Mouse (Mus musculus) intestine, postnatal 0 days (tissue): Measurements from ENCODE around the gene Otos. TPM values are rescaled to one million over a fixed set of nuclear protein-coding genes. Genes with fewer than 3 reads are reported as not detected.

Source experiments
- ATAC-seq: fragments of 200-750 bp; cut with Nextera tagmentation; 2 replicates; pipeline ENCODE4 v1.8.0; 2017; ENCODE audit warnings: mild to moderate bottlenecking, moderate TSS enrichment, moderate library complexity
- H3K27ac ChIP-seq: fragments of 300-500 bp; sonication (generic); 2 replicates; pipeline ENCODE4 v1.5.1; 2014; ENCODE audit warnings: mild to moderate bottlenecking, low read depth, low read length, moderate library complexity
- H3K27me3 ChIP-seq: fragments of 300-500 bp; sonication (generic); replicated peaks from 2 replicates; pipeline ENCODE4 v1.6.1; 2014; ENCODE audit warnings: low read length, mixed read lengths; ENCODE audit not compliant: control insufficient read depth, insufficient read depth
- H3K36me3 ChIP-seq: fragments of 300-500 bp; sonication (generic); 2 replicates; pipeline ENCODE4 v1.6.1; 2014; ENCODE audit warnings: mild to moderate bottlenecking, moderate library complexity; ENCODE audit not compliant: control insufficient read depth, insufficient read depth
- H3K4me1 ChIP-seq: fragments of 300-500 bp; sonication (generic); replicated peaks from 2 replicates; pipeline ENCODE4 v1.6.1; 2014; ENCODE audit warnings: antibody characterized with exemption, low read length, mixed read lengths; ENCODE audit not compliant: control insufficient read depth, insufficient read depth
- H3K4me2 ChIP-seq: fragments of 300-500 bp; sonication (generic); replicated peaks from 2 replicates; pipeline ENCODE4 v1.6.1; 2014; ENCODE audit warnings: low read depth, mild to moderate bottlenecking, moderate library complexity
- H3K4me3 ChIP-seq: fragments of 300-500 bp; sonication (generic); 2 replicates; pipeline ENCODE4 v1.5.1; 2014; ENCODE audit warnings: low read depth, low read length
- H3K9ac ChIP-seq: fragments of 300-500 bp; sonication (generic); 2 replicates; pipeline ENCODE4 v1.6.1; 2014; ENCODE audit warnings: mild to moderate bottlenecking, low read depth, low read length
- H3K9me3 ChIP-seq: fragments of 300-500 bp; sonication (generic); 2 replicates; pipeline ENCODE4 v1.6.1; 2016; ENCODE audit warnings: mixed run types; ENCODE audit not compliant: control insufficient read depth
- CTCF ChIP-seq: sonication (generic); IDR thresholded peaks from 2 replicates; pipeline ENCODE4 v1.5.1; 2016; ENCODE audit warnings: low read depth, mild to moderate bottlenecking, control low read depth, antibody characterized with exemption, moderate library complexity
- WGBS: fragments of 180-500 bp; shearing (Covaris S2); extraction: QIAGEN DNeasy Blood & Tissue Kit; methylation state at CpG from one replicate; pipeline ENCODE4 v1.1.7; 2014; 5-methylcytosine and 5-hydroxymethylcytosine counted together
- polyA plus RNA-seq: library from polyadenylated mRNA; unstranded; fragments of >200 nt; fragmentation: Nextera tagmentation; extraction: Ambion mirVana; gene quantifications from 2 replicates; pipeline ENCODE4 v1.2.1, GENCODE M21; 2015

Gene Otos
- polyA plus RNA-seq, 1 experiment from 2014 or later, result not detected

- WGBS, result 66% methylated on average over 4 of the region's 4 CpGs
- Histone ChIP-seq H3K9me3 (no peaks in the 10 kb centered on the region), H3K27ac (no peak overlapping the region), H3K4me2 (no peak overlapping the region), H3K27me3 (no peaks in the 10 kb centered on the region; the same call in 1 of the 2 replicates), H3K9ac (no peak overlapping the region), H3K36me3 (no peaks in the 10 kb centered on the region), H3K4me1 (no peaks in the 10 kb centered on the region), H3K4me3 (no peak overlapping the region)
- no peak for TF ChIP-seq CTCF
- ATAC-seq, result no peak
Observed at GRCm38 (mm10) chr1:92628227-92628626, 20.4 kb downstream of the Otos start.

DNA sequence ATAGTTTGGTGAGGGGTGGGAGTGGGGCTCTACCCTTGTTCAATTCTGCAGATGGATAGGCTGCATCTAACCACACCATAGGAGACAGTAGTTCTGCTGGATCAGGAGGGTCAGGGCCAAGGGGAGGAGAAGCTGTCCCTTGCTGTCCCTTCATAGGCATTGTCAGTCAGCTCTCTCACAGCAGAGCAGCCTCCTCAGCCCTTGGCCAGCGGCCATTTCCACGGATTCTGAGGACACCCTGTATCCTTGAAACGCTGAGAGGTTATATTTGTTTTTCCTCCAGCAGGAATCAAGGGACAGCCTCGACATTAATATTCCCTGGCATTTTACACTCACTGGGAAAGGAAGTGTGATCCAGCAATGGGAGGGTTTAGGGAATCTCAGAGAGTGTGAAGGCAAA, 30.3 kb downstream of the Otos start:
- ATAC-seq, result no peak
- Histone ChIP-seq H3K9me3 (no peaks in the 10 kb centered on the region), H3K4me3 (no peak overlapping the region), H3K4me2 (no peak overlapping the region), H3K4me1 (no peaks in the 10 kb centered on the region), H3K27me3 (no peaks in the 10 kb centered on the region), H3K36me3 (no peaks in the 10 kb centered on the region), H3K27ac (no peak overlapping the region), H3K9ac (no peak overlapping the region)
- TF ChIP-seq CTCF, result no peak
- WGBS, result 37% methylated on average over 4 of the region's 4 CpGs

DNA sequence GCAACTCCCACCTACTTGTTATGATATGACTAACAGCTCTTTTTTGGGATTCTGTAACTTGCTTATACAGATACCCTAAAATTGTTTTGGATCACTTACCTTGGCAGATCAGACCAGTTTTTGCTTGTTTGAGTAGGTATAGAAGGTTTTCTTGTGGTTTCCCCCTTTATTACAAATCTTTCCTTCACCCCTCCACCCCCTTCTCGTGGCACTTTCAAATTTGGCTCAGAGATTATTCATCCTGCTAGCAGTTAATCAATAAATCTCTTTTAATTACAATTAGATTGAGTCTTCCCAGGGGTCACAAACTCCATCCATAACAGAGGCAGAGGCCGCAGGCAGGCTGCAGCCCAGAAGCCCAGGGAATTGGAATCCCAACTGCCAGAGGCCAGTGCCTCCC, 31.2 kb downstream of the Otos start, which contains the start of gene Olfr12:
TSS of gene Olfr12 (plus strand) at position 301 of the 400 bp plus-strand sequence.
- no peak within 1 kb of the TSS for H3K4me2 ChIP-seq
- H3K27ac ChIP-seq, result no peak within 1 kb of the TSS
- H3K4me1 ChIP-seq, result no peaks in the 10 kb centered on the region
- H3K9ac ChIP-seq, result no peak within 1 kb of the TSS
- H3K27me3 ChIP-seq, result no peaks in the 10 kb centered on the region
- H3K9me3 ChIP-seq, result no peaks in the 10 kb centered on the region
- no peak for TF ChIP-seq CTCF
- no peak within 1 kb of the TSS for H3K4me3 ChIP-seq
- no peaks in the 10 kb centered on the region for H3K36me3 ChIP-seq
- ATAC-seq, result no peak
- 56% methylated on average over 2 of the region's 2 CpGs for WGBS

- Histone ChIP-seq H3K27me3 (no peaks in the 10 kb centered on the region), H3K9ac (no peak overlapping the region), H3K4me3 (no peak overlapping the region), H3K36me3 (no peaks in the 10 kb centered on the region), H3K4me1 (no peaks in the 10 kb centered on the region), H3K9me3 (no peaks in the 10 kb centered on the region), H3K4me2 (no peak overlapping the region), H3K27ac (no peak overlapping the region)
- WGBS, result 65% methylated on average over 1 of the region's 1 CpGs
- no peak for TF ChIP-seq CTCF
- no peak for ATAC-seq
Observed at GRCm38 (mm10) chr1:92616046-92616445, 32.6 kb downstream of the Otos start.

GRCm38 (mm10) chr1:92614516-92614915, 34.1 kb downstream of the Otos start:
- peak; percentile 70 for TF ChIP-seq CTCF
- Histone ChIP-seq H3K4me2 (no peak overlapping the region), H3K27ac (no peak overlapping the region), H3K9ac (no peak overlapping the region), H3K9me3 (no peaks in the 10 kb centered on the region), H3K27me3 (no peaks in the 10 kb centered on the region), H3K4me3 (no peak overlapping the region), H3K4me1 (no peaks in the 10 kb centered on the region), H3K36me3 (no peaks in the 10 kb centered on the region)
- 14% methylated on average over 1 of the region's 1 CpGs for WGBS
- no peak for ATAC-seq

- WGBS, result 52% methylated on average over 4 of the region's 4 CpGs
- no peak overlapping the region for H3K9ac ChIP-seq
- no peaks in the 10 kb centered on the region for H3K27me3 ChIP-seq
- no peaks in the 10 kb centered on the region for H3K9me3 ChIP-seq
- no peaks in the 10 kb centered on the region for H3K36me3 ChIP-seq
- no peak overlapping the region for H3K4me2 ChIP-seq
- ATAC-seq, result no peak
- H3K4me3 ChIP-seq, result no peak overlapping the region
- H3K27ac ChIP-seq, result no peak overlapping the region
- no peaks in the 10 kb centered on the region for H3K4me1 ChIP-seq
- no peak for TF ChIP-seq CTCF
Observed at GRCm38 (mm10) chr1:92613175-92613574, 35.5 kb downstream of the Otos start.

GRCm38 (mm10) chr1:92611008-92611407, 37.6 kb downstream of the Otos start:
- 4% methylated on average over 5 of the region's 5 CpGs for WGBS
- no peak overlapping the region for H3K4me2 ChIP-seq
- TF ChIP-seq CTCF, result peak; percentile 92
- no peak overlapping the region for H3K4me3 ChIP-seq
- no peak overlapping the region for H3K27ac ChIP-seq
- ATAC-seq, result no peak
- H3K4me1 ChIP-seq, result no peaks in the 10 kb centered on the region
- no peaks in the 10 kb centered on the region for H3K36me3 ChIP-seq
- H3K27me3 ChIP-seq, result no peaks in the 10 kb centered on the region
- H3K9me3 ChIP-seq, result no peaks in the 10 kb centered on the region
- H3K9ac ChIP-seq, result no peak overlapping the region
